Mouse (Mus musculus): Measurements from ENCODE around the gene Paxbp1. TPM values are rescaled to one million over a fixed set of nuclear protein-coding genes. Genes with fewer than 3 reads are reported as not detected.
"Not testable (repeated sequence)": the region's sequence is repeated elsewhere in the genome, so short reads cannot be mapped to it uniquely, and the experiment has no call there.

The Paxbp1 gene
- polyA plus RNA-seq (2015; fragmentation: Nextera tagmentation; extraction: Ambion mirVana) = 53.4 and 55.8 TPM in 2 replicates

- peak within 1 kb of the TSS; percentile 95 for H3K9ac ChIP-seq
- ATAC-seq (ENCODE audit: insufficient number of reproducible peaks, low FRiP score, low TSS enrichment, low read depth) = peak; percentile 95
- H3K27ac ChIP-seq (replicated peaks) = peak within 1 kb of the TSS; percentile 97
- H3K4me1 ChIP-seq = peaks cover 18% of the 10 kb centered on the region
- 2% methylated on average over 60 of the region's 70 CpGs for WGBS
- H3K27me3 ChIP-seq = no peaks in the 10 kb centered on the region
- H3K4me3 ChIP-seq (replicated peaks) = peak within 1 kb of the TSS; percentile 96
- H3K36me3 ChIP-seq = peaks cover 13% of the 10 kb centered on the region; the same call in 1 of the 2 replicates
- H3K9me3 ChIP-seq (replicated peaks) = no peaks in the 10 kb centered on the region
- peak within 1 kb of the TSS; percentile 65 for H3K4me2 ChIP-seq (replicated peaks)
Observed at GRCm38 (mm10) chr16:91044270-91045182, at the start of gene Paxbp1. TSS of gene Paxbp1 (minus strand) at chr16:91044543.

GRCm38 (mm10) chr16:91086642-91087306 is 42.4 kb upstream of the Paxbp1 start:
- 71% methylated on average over 4 of the region's 4 CpGs for WGBS
- H3K9ac ChIP-seq = no peak overlapping the region

GRCm38 (mm10) chr16:91085239-91085825 is 41.0 kb upstream of the Paxbp1 start:
- peaks cover 14% of the 10 kb centered on the region for H3K4me1 ChIP-seq
- 0 out of 2 replicates have a peak overlapping the region, but pooled peaks have one; percentile 10 for H3K4me3 ChIP-seq (replicated peaks)
- H3K9me3 ChIP-seq (replicated peaks) = no peaks in the 10 kb centered on the region
- H3K27me3 ChIP-seq = peaks cover 17% of the 10 kb centered on the region
- no peak overlapping the region for H3K27ac ChIP-seq (replicated peaks)
- WGBS = 30% methylated on average over 17 of the region's 17 CpGs
- ATAC-seq (ENCODE audit: insufficient number of reproducible peaks, low FRiP score, low TSS enrichment, low read depth) = no peak
- H3K4me2 ChIP-seq (replicated peaks) = peak overlapping the region; percentile 33
- H3K36me3 ChIP-seq = no peaks in the 10 kb centered on the region
- no peak overlapping the region for H3K9ac ChIP-seq

More at GRCm38 (mm10) chr16:91086642-91087306, 42.4 kb upstream of the Paxbp1 start:
- Histone ChIP-seq H3K36me3 (no peaks in the 10 kb centered on the region), H3K27ac (replicated peaks) (no peak overlapping the region), H3K9me3 (replicated peaks) (no peaks in the 10 kb centered on the region), H3K4me2 (replicated peaks) (no peak overlapping the region), H3K4me3 (replicated peaks) (no peak overlapping the region), H3K4me1 (peaks cover 14% of the 10 kb centered on the region), H3K27me3 (peaks cover 15% of the 10 kb centered on the region)
- no peak for ATAC-seq (ENCODE audit: insufficient number of reproducible peaks, low FRiP score, low TSS enrichment, low read depth)

GRCm38 (mm10) chr16:91084307-91085238 is 40.2 kb upstream of the Paxbp1 start:
- no peak overlapping the region for H3K27ac ChIP-seq (replicated peaks)
- H3K9me3 ChIP-seq (replicated peaks) = no peaks in the 10 kb centered on the region
- H3K4me1 ChIP-seq = peaks cover 14% of the 10 kb centered on the region
- peaks cover 17% of the 10 kb centered on the region for H3K27me3 ChIP-seq
- peak overlapping the region; percentile 33 for H3K4me2 ChIP-seq (replicated peaks)
- no peak for ATAC-seq (ENCODE audit: insufficient number of reproducible peaks, low FRiP score, low TSS enrichment, low read depth)
- H3K9ac ChIP-seq = no peak overlapping the region
- H3K36me3 ChIP-seq = no peaks in the 10 kb centered on the region
- WGBS = 58% methylated on average over 21 of the region's 21 CpGs
- 0 out of 2 replicates have a peak overlapping the region, but pooled peaks have one; percentile 10 for H3K4me3 ChIP-seq (replicated peaks)

GRCm38 (mm10) chr16:91083002-91083646 is 38.8 kb upstream of the Paxbp1 start:
- Histone ChIP-seq H3K4me3 (replicated peaks) (no peak overlapping the region), H3K36me3 (no peaks in the 10 kb centered on the region), H3K4me2 (replicated peaks) (no peak overlapping the region), H3K27me3 (peaks cover 17% of the 10 kb centered on the region), H3K4me1 (peaks cover 14% of the 10 kb centered on the region), H3K9ac (no peak overlapping the region), H3K9me3 (replicated peaks) (no peaks in the 10 kb centered on the region), H3K27ac (replicated peaks) (no peak overlapping the region)
- no peak for ATAC-seq (ENCODE audit: insufficient number of reproducible peaks, low FRiP score, low TSS enrichment, low read depth)
- WGBS = 76% methylated on average over 4 of the region's 4 CpGs

- Histone ChIP-seq H3K27ac (replicated peaks) (no peak overlapping the region), H3K36me3 (no peaks in the 10 kb centered on the region), H3K4me1 (peaks cover 14% of the 10 kb centered on the region), H3K4me3 (replicated peaks) (no peak overlapping the region), H3K4me2 (replicated peaks) (no peak overlapping the region), H3K9ac (no peak overlapping the region), H3K27me3 (peaks cover 12% of the 10 kb centered on the region), H3K9me3 (replicated peaks) (no peaks in the 10 kb centered on the region)
- WGBS = 23% methylated on average over 10 of the region's 12 CpGs
- ATAC-seq (ENCODE audit: insufficient number of reproducible peaks, low FRiP score, low TSS enrichment, low read depth) = no peak
Observed at GRCm38 (mm10) chr16:91081508-91081907, 37.2 kb upstream of the Paxbp1 start.

- ATAC-seq (ENCODE audit: insufficient number of reproducible peaks, low FRiP score, low TSS enrichment, low read depth) = no peak
- 69% methylated on average over 5 of the region's 5 CpGs for WGBS
- no peaks in the 10 kb centered on the region for H3K4me1 ChIP-seq
- H3K27me3 ChIP-seq = no peaks in the 10 kb centered on the region
- no peak overlapping the region for H3K27ac ChIP-seq (replicated peaks)
- H3K4me2 ChIP-seq (replicated peaks) = no peak overlapping the region
- H3K4me3 ChIP-seq (replicated peaks) = no peak overlapping the region
- no peak overlapping the region for H3K9ac ChIP-seq
- no peaks in the 10 kb centered on the region for H3K9me3 ChIP-seq (replicated peaks)
- no peaks in the 10 kb centered on the region for H3K36me3 ChIP-seq
Observed at GRCm38 (mm10) chr16:91076180-91076579, 31.8 kb upstream of the Paxbp1 start.

- H3K36me3 ChIP-seq; H3K9me3 ChIP-seq (replicated peaks); H3K27me3 ChIP-seq; H3K4me1 ChIP-seq; ATAC-seq (ENCODE audit: insufficient number of reproducible peaks, low FRiP score, low TSS enrichment, low read depth); H3K9ac ChIP-seq; H3K4me3 ChIP-seq (replicated peaks); H3K27ac ChIP-seq (replicated peaks); H3K4me2 ChIP-seq (replicated peaks): not testable (repeated sequence)
- WGBS = 84% methylated on average over 8 of the region's 8 CpGs
Observed at GRCm38 (mm10) chr16:91075423-91075822, 31.1 kb upstream of the Paxbp1 start.

- H3K36me3 ChIP-seq = no peaks in the 10 kb centered on the region
- H3K4me1 ChIP-seq = no peaks in the 10 kb centered on the region
- H3K27me3 ChIP-seq = no peaks in the 10 kb centered on the region
- no peak overlapping the region for H3K9ac ChIP-seq
- H3K4me3 ChIP-seq (replicated peaks) = no peak overlapping the region
- 0 out of 2 replicates have a peak overlapping the region, but pooled peaks have one; percentile 17 for H3K4me2 ChIP-seq (replicated peaks)
- no peak overlapping the region for H3K27ac ChIP-seq (replicated peaks)
- peak; percentile 90 for ATAC-seq (ENCODE audit: insufficient number of reproducible peaks, low FRiP score, low TSS enrichment, low read depth)
- H3K9me3 ChIP-seq (replicated peaks) = no peaks in the 10 kb centered on the region
- WGBS = 36% methylated on average over 22 of the region's 24 CpGs
Observed at GRCm38 (mm10) chr16:91073163-91073892, 29.0 kb upstream of the Paxbp1 start.
